Mouse (Mus musculus) G1E (cell line): ENCODE measurements around the gene Flywch2.

ENCODE experiments used
- CTCF ChIP-seq: IDR thresholded peaks from 2 replicates; pipeline ENCODE4 v1.5.1; 2012; ENCODE audit warnings: low read depth, low read length, inconsistent platforms, mixed read lengths
- GATA1 ChIP-seq: IDR thresholded peaks from 2 replicates; pipeline ENCODE4 v1.6.1; 2012; ENCODE audit warnings: borderline replicate concordance, low read length, inconsistent platforms, mixed read lengths
- POLR2AphosphoS5 ChIP-seq: IDR thresholded peaks from 2 replicates; pipeline ENCODE4 v1.6.1; 2012; ENCODE audit warnings: low read depth, low read length, inconsistent platforms; ENCODE audit not compliant: insufficient replicate concordance

DNA sequence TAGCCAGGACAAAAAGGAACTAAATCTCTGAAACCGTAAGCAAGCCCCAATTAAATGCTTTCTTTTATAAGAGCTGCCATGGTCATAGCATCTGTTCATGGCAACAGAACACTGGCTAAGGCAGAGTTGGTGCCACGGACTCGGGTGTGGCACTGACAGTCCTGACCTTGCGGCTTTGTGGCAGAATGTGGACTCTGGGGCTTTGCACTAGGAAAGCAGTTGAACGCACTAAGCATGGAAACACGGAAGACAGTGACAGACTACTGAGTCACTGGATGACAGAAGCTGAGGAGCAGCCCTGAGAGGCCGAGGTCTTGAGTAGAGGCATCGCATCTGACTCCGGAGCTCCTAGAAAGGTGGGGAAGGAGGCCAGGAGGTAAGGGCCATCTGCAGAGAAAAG is 28.3 kb downstream of the Flywch2 start:
- TF ChIP-seq CTCF (no peak), POLR2AphosphoS5 (no peak), GATA1 (no peak)
